Mouse (Mus musculus): Measurements from ENCODE around the gene Nek3.

- TF ChIP-seq CTCF (IDR thresholded peaks at IDR 0.05; ENCODE audit: low read depth, low read length), result no peak
- no peak for TF ChIP-seq GATA1 (IDR thresholded peaks at IDR 0.05; ENCODE audit: borderline replicate concordance, low read length)
These were observed 19.5 kb upstream of the Nek3 start, which contains the start of gene Ckap2 for GRCm38 (mm10) chr8:22185431-22186397.
